Mouse (Mus musculus) heart, embryonic 10.5 days (tissue): ENCODE data around the gene Larp4. TPM values are rescaled to one million over a fixed set of nuclear protein-coding genes. Genes with fewer than 3 reads are reported as not detected.

Experiments
- polyA plus RNA-seq: library from polyadenylated mRNA; unstranded; fragments of >200 nt; fragmentation: Nextera tagmentation; extraction: Ambion mirVana; gene quantifications from 2 replicates; pipeline ENCODE4 v1.2.1, GENCODE M21; 2016

Larp4 gene
- polyA plus RNA-seq, 1 experiment from 2014 or later, result 41.2 TPM

Other genes with a start within 250 kb of the Larp4 start
- 164 and 187 TPM in 2 replicates for gene Cox14, start 244.4 kb upstream of the Larp4 start, polyA plus RNA-seq
- 56.5 and 60.3 TPM in 2 replicates for gene Cers5, start 197.2 kb upstream of the Larp4 start, polyA plus RNA-seq
- 25.9 and 29.4 TPM in 2 replicates for gene Lima1, start 94.6 kb upstream of the Larp4 start, polyA plus RNA-seq
- 0.05 TPM in 1 of 2 replicates, not detected in the other for gene Fam186a, start 3.0 kb upstream of the Larp4 start, polyA plus RNA-seq
- gene Dip2b, start 68.6 kb downstream of the Larp4 start, polyA plus RNA-seq, result 12.2 and 14.0 TPM in 2 replicates